Mouse (Mus musculus) adrenal gland, postnatal 10 days (tissue): ENCODE measurements around the gene Cebpe. TPM values are rescaled to one million over a fixed set of nuclear protein-coding genes. Genes with fewer than 3 reads are reported as not detected.
A peak's percentile ranks its signal among the peaks of the same experiment; 100 is the strongest.

Source experiments
- DNase-seq: peaks from one replicate; pipeline ENCODE4 v3.0.0; 2021; ENCODE audit warnings: mixed read lengths
- total RNA-seq, 2 experiments: library from RNA; stranded (reverse); gene quantifications; 2 replicates each; pipeline ENCODE4 v1.2.3; 2021

The Cebpe gene
- total RNA-seq, 2 experiments from 2014 or later, result 0.57 to 0.70 TPM

GRCm38 (mm10) chr14:54721711-54722110 lies 9.7 kb upstream of the Cebpe start:
- no peak for DNase-seq

- DNase-seq, result peak; percentile 54
Measured at GRCm38 (mm10) chr14:54720654-54721350, 8.8 kb upstream of the Cebpe start.

GRCm38 (mm10) chr14:54720041-54720440 lies 8.1 kb upstream of the Cebpe start:
- no peak for DNase-seq

GRCm38 (mm10) chr14:54715402-54715801 lies 3.4 kb upstream of the Cebpe start:
- DNase-seq, result no peak

GRCm38 (mm10) chr14:54714617-54715081 lies 2.7 kb upstream of the Cebpe start:
- peak; percentile 37 for DNase-seq

- DNase-seq, result peak; percentile 76
Measured at GRCm38 (mm10) chr14:54714121-54714520, 2.1 kb upstream of the Cebpe start.

GRCm38 (mm10) chr14:54712861-54713260 lies 887 bp upstream of the Cebpe start:
- peak; percentile 35 for DNase-seq

- no peak for DNase-seq
Measured at GRCm38 (mm10) chr14:54709054-54709453, 2.9 kb downstream of the Cebpe start.

- DNase-seq, result peak; percentile 37
Measured at GRCm38 (mm10) chr14:54706589-54707320, 5.2 kb downstream of the Cebpe start.

DNA sequence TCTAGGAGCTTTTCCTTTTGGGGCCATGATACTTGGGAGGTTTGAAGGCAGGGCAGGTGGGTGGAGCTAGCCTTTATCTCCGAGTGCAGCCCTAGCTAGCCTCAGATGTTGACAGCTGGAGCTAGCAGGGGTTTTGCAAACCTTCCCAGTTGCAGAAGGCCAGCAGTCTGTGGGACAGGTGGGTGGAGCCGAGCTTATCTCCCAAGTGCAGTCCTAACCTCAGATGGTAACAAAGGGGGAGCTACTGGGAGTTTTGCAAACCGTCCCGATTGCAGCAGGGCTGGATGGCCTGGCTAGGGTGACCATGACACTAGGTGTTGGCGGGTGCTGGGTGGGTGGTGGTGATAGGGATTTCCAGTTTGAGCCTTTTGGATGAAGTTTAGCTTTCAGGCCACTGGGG lies 6.1 kb downstream of the Cebpe start:
- peak; percentile 26 for DNase-seq

DNA sequence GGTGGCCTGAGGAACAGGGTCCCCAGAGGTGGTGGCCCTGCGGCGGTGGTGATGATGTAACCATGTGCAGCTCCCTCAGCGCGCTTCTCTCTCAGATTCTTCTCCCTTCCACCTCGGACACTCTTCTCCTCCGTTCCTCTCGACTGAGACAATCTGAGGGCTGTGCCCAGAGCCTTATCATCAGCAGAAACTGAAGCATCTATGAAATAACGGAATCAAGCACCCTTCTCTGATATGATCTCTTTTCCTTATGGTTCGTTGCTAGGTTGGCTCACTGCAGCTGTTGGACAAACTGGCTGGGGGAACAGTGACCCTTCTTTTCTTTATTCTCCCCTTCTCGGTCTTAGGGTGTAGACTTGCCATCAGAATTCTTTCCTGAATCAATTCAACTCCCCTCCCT lies 8.8 kb downstream of the Cebpe start:
- no peak for DNase-seq

- DNase-seq, result peak; percentile 91
Measured at GRCm38 (mm10) chr14:54701298-54701697, 10.7 kb downstream of the Cebpe start.

GRCm38 (mm10) chr14:54699586-54699985 lies 12.4 kb downstream of the Cebpe start:
- no peak for DNase-seq

DNA sequence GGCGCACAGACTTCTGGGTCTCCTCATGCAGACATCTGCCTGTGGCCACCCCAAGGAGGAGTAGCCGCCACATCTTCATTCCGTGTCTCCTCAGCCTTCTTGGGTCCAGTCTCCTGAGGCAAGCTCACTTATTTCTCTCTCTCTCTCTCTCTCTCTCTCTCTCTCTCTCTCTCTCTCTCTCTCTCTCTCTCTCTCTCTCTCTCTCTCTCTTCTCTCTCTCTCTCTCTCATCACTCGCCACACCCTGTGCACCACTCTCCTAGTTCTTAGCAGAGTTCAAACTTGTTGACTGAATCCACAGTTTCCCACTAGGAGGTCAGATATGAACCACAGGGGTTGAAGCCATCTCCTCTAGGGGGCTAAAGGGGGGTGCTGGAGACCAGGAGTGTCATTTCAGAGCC lies 13.2 kb downstream of the Cebpe start, which contains the start of gene Gm29776:
Gene Gm29776 (minus strand): TSS at position 101 of the 400 bp plus-strand sequence.
- no peak for DNase-seq

GRCm38 (mm10) chr14:54696752-54697151 lies 15.2 kb downstream of the Cebpe start:
- no peak for DNase-seq

DNA sequence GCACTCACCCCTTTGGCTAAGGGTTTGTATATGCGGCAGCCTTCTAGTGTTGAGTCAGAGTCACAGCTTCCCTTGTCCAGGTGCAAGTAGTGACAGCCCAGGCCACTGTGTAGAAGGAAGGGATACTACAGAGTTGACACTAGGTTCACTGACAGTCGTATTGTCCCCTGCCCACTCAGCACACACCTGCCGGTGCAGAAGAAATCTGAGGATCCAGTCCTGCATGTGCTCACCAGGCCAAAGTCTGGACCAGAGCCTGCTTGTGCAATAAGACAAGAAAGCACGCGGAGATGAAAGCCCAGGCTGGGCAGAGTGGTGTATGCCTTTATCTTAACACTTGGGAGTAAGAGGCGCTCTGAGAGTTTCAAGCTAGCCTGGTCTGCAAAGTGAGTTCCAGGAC lies 16.9 kb downstream of the Cebpe start:
- DNase-seq, result no peak

GRCm38 (mm10) chr14:54687251-54687650 lies 24.7 kb downstream of the Cebpe start:
- DNase-seq, result no peak

DNA sequence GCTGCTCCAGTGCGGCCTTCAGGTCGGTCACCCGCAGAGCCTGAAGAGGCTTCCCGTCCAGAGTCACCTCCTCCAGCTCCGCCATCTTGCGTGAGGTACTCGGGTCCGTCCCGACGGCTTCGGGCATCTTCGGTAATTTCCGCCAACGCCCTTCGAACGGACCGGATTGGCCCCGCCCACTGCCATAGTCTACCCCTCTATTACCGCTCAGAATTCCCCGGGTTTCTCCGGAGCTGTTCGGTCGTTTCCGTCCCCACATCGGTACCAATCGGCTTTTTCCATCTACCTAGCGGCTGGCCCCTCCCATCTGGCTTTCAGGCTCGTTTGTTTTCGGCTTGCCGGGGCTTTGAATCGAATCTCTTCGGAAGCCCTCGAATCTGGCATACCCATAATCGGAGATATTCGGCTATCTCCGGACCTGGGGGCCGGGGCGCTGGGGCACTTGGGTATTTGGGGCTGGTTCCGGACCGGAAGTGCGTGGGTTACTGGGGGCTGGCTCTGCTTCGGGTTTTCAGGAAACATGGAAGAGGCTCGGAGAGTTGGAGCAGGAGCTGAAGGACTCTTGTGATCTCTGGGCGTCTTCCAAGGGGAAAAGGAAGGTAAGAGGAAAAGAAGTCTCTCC lies 25.3 kb downstream of the Cebpe start, which contains the start of gene Acin1:
Gene Acin1 (minus strand): TSS at position 410 of the 622 bp plus-strand sequence.
- DNase-seq, result peak; percentile 100

DNA sequence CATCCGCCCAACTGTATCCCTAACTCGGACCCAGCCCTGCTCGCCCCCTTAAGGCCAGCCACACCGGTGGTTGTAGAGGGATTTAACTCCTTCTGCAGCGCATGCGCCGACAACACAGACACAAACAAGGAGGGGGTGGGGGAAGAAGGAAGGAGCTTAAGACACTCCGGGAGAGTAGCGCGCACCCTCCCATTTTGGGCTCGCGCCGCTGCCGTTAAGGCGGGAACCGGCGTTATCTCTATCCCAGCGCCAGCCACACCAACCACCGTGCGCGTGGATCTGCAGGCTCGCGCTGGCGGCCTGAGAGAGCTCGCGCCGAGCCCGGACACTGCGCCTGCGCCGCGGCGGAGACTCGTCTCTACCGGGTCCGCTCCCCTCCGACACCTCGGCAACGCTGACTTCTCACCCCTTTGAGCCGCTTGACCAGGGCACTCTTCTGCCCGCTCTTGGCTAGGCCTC lies 25.9 kb downstream of the Cebpe start, which contains the start of gene 1700123O20Rik:
Gene 1700123O20Rik (plus strand): TSS at position 154 of the 459 bp plus-strand sequence.
- peak; percentile 82 for DNase-seq

GRCm38 (mm10) chr14:54685471-54685870 lies 26.5 kb downstream of the Cebpe start:
- no peak for DNase-seq

DNA sequence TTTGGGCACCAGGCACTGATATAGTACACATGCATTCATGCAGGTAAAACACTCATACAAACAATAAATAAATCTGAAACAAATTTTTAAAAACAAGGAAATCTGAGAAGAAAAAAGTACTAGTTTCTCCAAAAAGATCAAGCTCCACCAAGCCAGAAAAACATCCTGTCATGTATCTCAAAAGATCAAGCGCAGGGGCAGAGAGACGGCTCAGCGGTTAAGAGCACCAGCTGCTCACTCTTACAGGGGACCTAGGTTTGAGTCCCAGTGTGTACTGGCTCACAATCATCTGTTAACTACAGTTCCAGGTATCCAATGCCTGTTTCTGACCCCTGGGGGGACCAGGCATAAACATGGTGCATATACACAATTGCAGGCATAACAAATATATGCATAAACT lies 29.6 kb downstream of the Cebpe start:
- no peak for DNase-seq

GRCm38 (mm10) chr14:54678657-54679304 lies 33.2 kb downstream of the Cebpe start:
- DNase-seq, result no peak
